Mouse (Mus musculus): ENCODE results near the gene U2af1.

- TF ChIP-seq CTCF (IDR thresholded peaks at IDR 0.05; ENCODE audit: low read depth): no peak
- no peak for TF ChIP-seq EP300 (IDR thresholded peaks at IDR 0.05; ENCODE audit: low read depth)
Observed at GRCm38 (mm10) chr17:31646199-31647002, 12.3 kb downstream of the U2af1 start.

All from liver, postnatal 0 days (tissue).